Mouse (Mus musculus) spleen, postnatal 4 days (tissue): Measurements from ENCODE around the gene Rnls.

Experiments
- DNase-seq, 2 experiments: peaks; one replicate each; pipeline ENCODE4 v3.0.0; 2022; ENCODE audit warnings: low spot score in 2 of 2

The Rnls gene

GRCm38 (mm10) chr19:33179595-33179994 lies 212.5 kb downstream of the Rnls start:
- no peak for DNase-seq

- DNase-seq = no peak
Measured at GRCm38 (mm10) chr19:33178866-33179265, 213.2 kb downstream of the Rnls start.

GRCm38 (mm10) chr19:33178367-33178766 lies 213.7 kb downstream of the Rnls start:
- no peak for DNase-seq

DNA sequence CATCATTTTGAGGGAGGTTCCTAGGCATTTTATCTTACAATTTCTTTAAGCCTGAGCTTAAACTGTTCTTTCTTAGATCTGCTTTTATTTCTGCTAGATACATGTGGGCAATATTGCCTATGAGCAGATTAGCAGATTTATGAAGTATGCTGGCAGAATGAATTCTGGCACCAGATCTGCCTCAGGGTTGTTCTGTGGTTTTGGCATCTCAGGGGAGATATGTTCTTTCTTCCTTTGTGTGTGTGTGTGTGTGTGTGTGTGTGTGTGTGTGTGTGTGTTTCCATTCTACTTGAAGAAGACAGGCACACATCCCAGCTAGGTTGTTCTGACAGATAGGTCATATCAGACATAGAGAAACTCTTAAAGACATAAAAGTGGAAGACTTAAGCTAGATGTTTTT lies 218.1 kb downstream of the Rnls start:
- no peak for DNase-seq

- no peak for DNase-seq
Measured at GRCm38 (mm10) chr19:33169881-33170280, 222.2 kb downstream of the Rnls start.

GRCm38 (mm10) chr19:33167528-33168264 lies 224.4 kb downstream of the Rnls start:
- DNase-seq = no peak

- no peak for DNase-seq
Measured at GRCm38 (mm10) chr19:33164801-33165200, 227.3 kb downstream of the Rnls start.

- DNase-seq = no peak
Measured at GRCm38 (mm10) chr19:33161903-33162302, 230.2 kb downstream of the Rnls start.

GRCm38 (mm10) chr19:33159897-33160296 lies 232.2 kb downstream of the Rnls start:
- DNase-seq = no peak

DNA sequence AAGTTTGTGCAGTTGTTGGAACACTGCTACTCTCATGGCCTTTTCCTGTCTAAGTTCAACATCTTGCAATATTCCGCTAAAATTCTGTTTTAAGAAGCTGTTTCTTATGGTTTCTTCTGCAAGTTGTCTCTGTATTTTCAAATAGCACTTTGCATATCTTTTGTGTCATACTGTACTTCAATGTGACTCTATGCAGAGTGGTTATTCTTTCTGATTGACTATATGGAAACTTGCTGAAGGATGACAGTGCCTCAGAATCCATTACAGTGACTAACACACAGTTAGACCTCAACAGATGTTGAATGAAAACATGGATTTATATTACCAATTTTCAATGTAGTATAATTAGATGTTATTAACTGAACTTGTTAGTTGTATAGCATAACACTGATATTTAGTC lies 232.9 kb downstream of the Rnls start:
- DNase-seq = no peak

- DNase-seq = no peak
Measured at GRCm38 (mm10) chr19:33158234-33158633, 233.9 kb downstream of the Rnls start.

DNA sequence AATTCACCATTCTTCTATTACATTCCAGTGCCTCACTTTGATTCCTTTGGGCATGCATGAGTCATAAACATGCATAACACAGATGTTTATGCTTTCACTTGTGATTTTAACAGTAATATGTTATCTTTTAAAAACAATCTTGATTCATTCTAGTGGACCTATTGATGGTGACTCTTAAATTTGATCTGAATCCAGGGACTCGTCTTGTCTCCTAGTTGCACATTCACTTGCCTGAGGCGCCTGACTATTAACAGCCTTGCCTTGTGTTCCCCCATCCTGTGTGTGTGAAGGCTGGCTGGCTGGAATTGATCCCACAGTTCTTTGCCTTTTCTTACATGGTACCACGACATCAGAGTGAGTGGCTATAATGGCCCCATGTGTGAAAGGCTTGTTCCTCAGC lies 243.7 kb downstream of the Rnls start:
- no peak for DNase-seq

GRCm38 (mm10) chr19:33143198-33143597 lies 248.9 kb downstream of the Rnls start:
- DNase-seq = no peak

GRCm38 (mm10) chr19:33137316-33137715 lies 254.8 kb downstream of the Rnls start:
- DNase-seq = no peak

- no peak for DNase-seq
Measured at GRCm38 (mm10) chr19:33122611-33123226, 269.4 kb downstream of the Rnls start.

DNA sequence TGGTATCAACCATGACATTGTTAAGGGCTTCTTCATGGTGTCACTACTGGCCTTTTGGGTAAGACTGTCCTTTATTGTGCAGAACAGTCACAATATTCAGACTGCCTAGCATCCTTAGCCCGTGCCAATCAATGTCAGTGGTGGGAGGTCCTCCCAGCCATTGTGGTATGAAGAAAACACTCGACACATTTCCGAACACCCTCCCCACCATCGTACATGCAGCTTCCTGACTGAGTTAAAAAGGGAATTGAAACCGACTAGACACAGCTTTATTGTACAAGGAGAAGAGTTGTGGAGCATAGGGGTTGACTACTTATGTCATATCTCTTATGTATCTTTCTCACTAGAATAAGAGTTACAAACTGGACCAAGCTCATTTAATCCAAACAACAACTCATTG lies 272.1 kb downstream of the Rnls start:
- no peak for DNase-seq

- DNase-seq = peak in 1 of 2 experiments; percentile 22
Measured at GRCm38 (mm10) chr19:33118898-33119297, 273.2 kb downstream of the Rnls start.

DNA sequence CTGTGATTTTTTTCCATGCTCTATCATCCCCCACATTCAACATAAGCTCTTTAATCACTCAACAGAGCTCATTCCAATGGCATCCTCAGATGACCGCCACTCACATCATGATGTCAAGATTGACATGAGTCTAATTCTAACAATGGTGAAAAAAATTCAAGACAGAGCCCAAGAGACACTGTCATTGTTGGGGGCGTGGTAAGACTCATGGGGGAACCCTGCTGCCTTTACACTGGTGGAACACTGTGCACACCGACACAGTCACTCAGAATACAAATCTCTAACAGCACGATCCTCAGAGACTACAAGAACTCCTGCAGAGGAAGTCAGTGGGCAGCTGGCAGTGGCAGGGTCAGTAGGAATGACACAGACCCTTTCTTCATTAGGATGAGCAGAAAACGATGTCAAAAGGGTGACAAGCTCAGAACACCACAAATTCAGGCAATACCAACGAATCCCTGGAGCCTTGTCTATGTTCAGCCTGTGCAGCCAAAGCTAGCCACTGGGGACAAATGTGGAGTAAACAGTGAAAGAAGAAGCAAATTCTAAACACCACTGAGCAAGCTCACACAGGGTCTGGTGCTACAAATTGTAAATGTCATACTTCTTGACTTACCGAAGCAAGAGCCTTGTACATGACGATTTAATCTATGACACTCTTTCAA lies 277.3 kb downstream of the Rnls start:
- no peak for DNase-seq

GRCm38 (mm10) chr19:33113746-33114145 lies 278.3 kb downstream of the Rnls start:
- DNase-seq = no peak

GRCm38 (mm10) chr19:33110404-33110803 lies 281.7 kb downstream of the Rnls start:
- no peak for DNase-seq

- DNase-seq = no peak
Measured at GRCm38 (mm10) chr19:33109941-33110371, 282.1 kb downstream of the Rnls start.

DNA sequence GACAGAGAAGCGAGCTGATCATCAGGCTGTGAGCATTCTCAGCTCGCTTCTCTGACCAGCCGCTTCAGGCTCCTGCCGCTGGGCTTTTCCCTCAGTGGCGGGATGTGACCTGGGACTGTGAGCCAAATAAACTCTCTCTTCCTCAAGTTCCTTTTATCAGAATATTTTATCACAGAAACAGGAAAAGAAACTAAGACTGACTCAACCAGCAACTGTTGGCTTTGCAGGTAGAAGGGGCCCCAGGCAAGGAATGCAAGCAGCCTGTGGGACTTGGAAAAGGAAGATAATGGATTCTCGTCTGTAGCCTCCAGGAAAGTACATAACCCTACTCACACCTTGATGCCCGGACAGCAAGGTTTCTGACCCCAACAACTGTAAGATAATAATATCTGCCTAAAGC lies 283.0 kb downstream of the Rnls start:
- DNase-seq = no peak

DNA sequence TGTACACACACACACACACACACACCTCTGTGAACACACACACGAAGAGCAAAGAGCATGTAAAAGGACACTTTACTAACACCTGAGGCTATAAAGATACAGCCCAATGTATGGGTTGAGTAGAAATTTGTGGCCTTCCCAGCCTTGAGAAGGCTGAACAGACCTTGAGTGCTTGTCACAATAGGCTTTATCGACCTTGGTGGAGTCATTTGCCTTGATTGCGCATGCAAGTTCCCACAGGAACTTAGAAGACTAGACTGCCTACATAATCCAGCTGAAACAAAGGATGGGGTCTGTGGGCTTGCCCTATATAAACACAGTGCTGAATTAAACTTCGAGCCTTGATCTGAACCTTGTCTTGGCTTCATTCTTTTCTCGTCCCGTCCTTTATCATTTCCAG lies 288.2 kb downstream of the Rnls start:
- peak in 1 of 2 experiments; percentile 28 for DNase-seq
